Mouse (Mus musculus): ENCODE results near the gene Ston2.

DNA sequence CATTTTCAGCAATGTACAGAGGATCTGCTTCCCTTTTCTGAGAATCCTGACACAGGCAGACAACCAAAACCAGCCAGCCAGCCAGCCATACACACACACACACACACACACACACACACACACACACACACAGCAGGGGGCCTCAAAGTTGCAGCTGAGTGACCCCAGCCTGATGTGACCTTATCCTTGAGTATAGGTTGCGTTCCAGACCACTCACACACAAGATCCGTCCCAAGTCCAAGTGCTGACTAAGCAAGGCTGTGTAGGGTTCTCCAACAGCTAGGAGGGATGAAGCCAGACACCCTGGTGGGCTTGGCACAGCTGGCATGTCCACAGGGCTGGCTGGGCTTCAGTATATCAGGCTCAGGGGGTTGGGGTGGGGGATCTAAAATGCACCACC, 23.7 kb downstream of the Ston2 start:
- TF ChIP-seq EP300 (IDR thresholded peaks at IDR 0.05; ENCODE audit: insufficient read depth, low read depth, low read length) (no peak), POLR2A (IDR thresholded peaks at IDR 0.05; ENCODE audit: insufficient read depth, low read depth, low read length) (no peak)

Data from heart, adult 2 months (tissue).